Mouse (Mus musculus): ENCODE data around the gene Faf2. TPM values are rescaled to one million over a fixed set of nuclear protein-coding genes. Genes with fewer than 3 reads are reported as not detected.
A peak's percentile ranks its signal among the peaks of the same experiment; 100 is the strongest.

The Faf2 gene
- total and polyA plus RNA-seq, 3 experiments = 9.2 to 21.4 (median 20.4) TPM

DNA sequence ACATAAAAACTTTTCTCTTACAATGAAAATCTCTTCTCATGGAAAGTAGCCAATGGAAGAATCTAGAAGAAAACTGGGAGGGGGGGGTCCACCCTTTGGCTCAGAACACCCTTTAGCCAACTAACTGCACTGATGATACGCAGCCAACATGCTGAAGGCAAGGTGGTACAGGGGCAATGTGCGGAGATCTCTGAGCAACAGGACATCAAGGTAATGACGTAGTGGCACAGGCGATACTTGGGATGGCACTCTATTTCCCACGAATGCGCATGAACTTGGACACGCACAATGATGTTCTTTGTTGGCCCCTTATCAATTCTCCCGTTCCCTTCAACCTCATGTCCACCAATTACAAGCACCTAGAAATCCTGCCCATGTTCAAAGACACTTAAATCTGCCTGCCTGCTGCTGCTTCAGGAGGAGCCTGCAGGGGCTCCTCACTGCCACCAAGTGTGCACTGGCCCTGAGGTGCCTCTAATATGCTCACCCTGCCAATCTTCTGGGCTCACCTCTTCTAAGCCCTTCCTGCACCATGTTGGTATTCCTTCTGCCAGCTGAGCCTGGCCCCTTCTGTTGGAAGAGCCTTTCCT lies 68.7 kb downstream of the Faf2 start:
- no peak for DNase-seq
- H3K27me3 ChIP-seq (ENCODE audit: control insufficient read depth, insufficient read depth, low read length) = no peaks in the 10 kb centered on the region
- H3K36me3 ChIP-seq (ENCODE audit: control insufficient read depth, insufficient read depth, low read length) = no peaks in the 10 kb centered on the region; the same call in 1 of the 2 replicates
- H3K9ac ChIP-seq (ENCODE audit: low read depth, low read length) = no peak overlapping the region
- H3K4me3 ChIP-seq = no peak overlapping the region
- 84% methylated on average over 8 of the region's 8 CpGs for WGBS
- TF ChIP-seq POLR2A (IDR thresholded peaks at IDR 0.05; ENCODE audit: insufficient read depth, low read depth, low read length) = no peak
- no peak for TF ChIP-seq EP300 (IDR thresholded peaks at IDR 0.05; ENCODE audit: insufficient read depth, low read depth, low read length)
- 0 out of 2 replicates have a peak, but pooled peaks cover 1% of the 10 kb centered on the region for H3K79me2 ChIP-seq (replicated peaks; ENCODE audit: control insufficient read depth, insufficient read depth, low read length)
- peaks cover 25% of the 10 kb centered on the region for H3K4me1 ChIP-seq (ENCODE audit: control insufficient read depth, insufficient read depth, low read length)
- intact Hi-C loops (cut with DNase I) = loop anchor here (5.0 kb wide), 1 partner anchor 223 kb away; the partner anchor contains the start of gene Thoc3
- H3K27ac ChIP-seq = no peak overlapping the region

- Histone ChIP-seq H3K4me3 (no peak overlapping the region), H3K4me1 (ENCODE audit: control insufficient read depth, insufficient read depth, low read length) (peaks cover 12% of the 10 kb centered on the region), H3K27ac (no peak overlapping the region), H3K36me3 (ENCODE audit: control insufficient read depth, insufficient read depth, low read length) (no peaks in the 10 kb centered on the region), H3K9ac (ENCODE audit: low read depth, low read length) (no peak overlapping the region), H3K79me2 (replicated peaks; ENCODE audit: control insufficient read depth, insufficient read depth, low read length) (no peaks in the 10 kb centered on the region), H3K27me3 (ENCODE audit: control insufficient read depth, insufficient read depth, low read length) (no peaks in the 10 kb centered on the region)
- no peak for TF ChIP-seq CTCF (IDR thresholded peaks at IDR 0.05)
- TF ChIP-seq EP300 (IDR thresholded peaks at IDR 0.05; ENCODE audit: insufficient read depth, low read depth, low read length) = no peak
- no peak for TF ChIP-seq POLR2A (IDR thresholded peaks at IDR 0.05; ENCODE audit: insufficient read depth, low read depth, low read length)
- intact Hi-C loops (cut with DNase I) = loop anchor here (5.0 kb wide), 1 partner anchor 224 kb away; the partner anchor contains the start of gene Thoc3
- peak in 1 of 2 experiments; percentile 28 for DNase-seq
Measured at GRCm38 (mm10) chr13:54691737-54692136, 70.2 kb downstream of the Faf2 start.

DNA sequence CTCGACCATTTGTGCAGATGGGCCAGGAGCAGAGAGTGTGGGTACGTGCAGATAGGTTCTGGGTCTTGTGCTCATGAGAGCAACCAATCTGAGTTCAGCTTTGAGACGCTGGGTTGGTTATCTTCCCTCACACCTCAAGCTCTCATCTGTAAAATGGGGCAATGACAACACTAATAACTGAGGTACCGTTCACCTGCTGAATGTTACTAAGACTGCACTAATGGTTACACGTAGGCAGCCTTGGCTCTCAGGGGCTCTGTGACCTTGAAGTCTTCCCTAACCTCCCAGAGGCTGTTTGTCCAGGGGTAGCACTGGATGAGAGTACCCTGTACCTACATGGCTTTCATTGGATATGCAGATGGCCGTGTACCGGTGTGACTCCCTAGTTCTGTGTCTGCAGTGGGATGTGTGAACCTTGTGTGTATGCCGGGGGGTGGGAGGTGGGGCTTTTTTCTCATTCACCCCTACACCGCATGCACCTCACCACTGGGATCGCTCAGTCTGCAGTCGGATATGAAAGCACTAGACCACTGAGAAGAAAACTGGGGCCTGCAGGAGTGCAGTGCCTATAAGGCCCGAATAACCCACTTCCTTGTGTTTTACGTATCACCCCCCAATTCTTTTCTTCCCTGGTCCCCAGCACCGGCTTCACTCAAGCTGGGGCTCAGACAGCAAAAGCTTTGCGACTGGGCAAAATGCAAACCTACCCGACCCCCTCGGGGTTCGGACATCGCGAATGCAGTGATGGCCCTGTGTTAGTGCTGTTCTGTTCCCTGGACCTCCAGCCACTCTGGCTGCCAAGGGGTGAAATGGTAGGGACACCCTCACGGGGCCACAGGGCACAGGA lies 71.3 kb downstream of the Faf2 start:
- WGBS = 4% methylated on average over 21 of the region's 21 CpGs
- H3K36me3 ChIP-seq (ENCODE audit: control insufficient read depth, insufficient read depth, low read length) = no peaks in the 10 kb centered on the region
- DNase-seq = no peak
- peak overlapping the region; percentile 97 for H3K9ac ChIP-seq (ENCODE audit: low read depth, low read length)
- peak overlapping the region; percentile 99 for H3K4me3 ChIP-seq
- peaks cover 12% of the 10 kb centered on the region for H3K4me1 ChIP-seq (ENCODE audit: control insufficient read depth, insufficient read depth, low read length)
- intact Hi-C loops (cut with DNase I) = loop anchor here (5.0 kb wide), 1 partner anchor 226 kb away; the partner anchor contains the start of gene Thoc3
- H3K27ac ChIP-seq = peak overlapping the region; percentile 90
- no peaks in the 10 kb centered on the region for H3K79me2 ChIP-seq (replicated peaks; ENCODE audit: control insufficient read depth, insufficient read depth, low read length)
- no peak for TF ChIP-seq POLR2A (IDR thresholded peaks at IDR 0.05; ENCODE audit: insufficient read depth, low read depth, low read length)
- no peaks in the 10 kb centered on the region for H3K27me3 ChIP-seq (ENCODE audit: control insufficient read depth, insufficient read depth, low read length)

DNA sequence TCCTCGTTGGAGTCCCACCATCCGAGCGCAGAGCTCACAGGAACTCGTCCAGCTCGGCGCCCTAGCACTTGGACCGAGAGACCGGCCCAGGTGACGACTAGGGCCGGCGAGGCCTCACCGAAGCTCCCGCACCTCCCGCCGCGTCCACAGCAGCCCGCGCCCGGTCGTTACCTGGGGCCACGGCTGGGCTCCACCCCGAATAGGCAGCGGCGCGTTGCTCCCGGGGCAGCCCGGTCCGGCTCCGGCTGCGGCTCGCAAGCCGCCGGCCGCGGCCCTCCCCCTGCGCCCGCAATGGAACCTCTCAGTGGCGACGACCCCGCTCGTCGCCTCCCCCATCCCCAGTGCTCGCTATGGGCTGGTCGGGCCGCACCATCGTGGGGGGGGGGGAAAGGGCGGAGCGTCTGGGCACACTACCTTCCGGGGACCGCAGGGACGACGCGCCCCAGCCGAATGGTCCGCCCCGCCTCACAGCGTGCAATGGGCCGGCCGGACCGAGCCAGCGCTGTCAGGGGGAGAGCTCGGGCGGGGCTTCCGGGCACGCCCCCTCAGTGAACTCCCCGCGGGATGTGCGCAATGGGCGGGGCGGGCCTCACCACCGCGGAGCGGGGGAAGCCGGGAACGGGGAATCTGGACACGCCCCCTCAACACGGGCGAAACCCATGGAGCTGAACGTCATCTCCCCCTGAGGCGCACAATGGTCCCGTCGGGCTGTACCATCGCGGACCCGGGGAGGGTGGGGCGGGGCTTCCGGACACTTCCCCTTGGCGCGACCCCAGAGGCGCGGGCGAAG lies 72.2 kb downstream of the Faf2 start, which contains the start of gene Rnf44:
Rnf44 (minus strand) TSS at position 350 of the 790 bp plus-strand sequence.
- Histone ChIP-seq H3K9ac (ENCODE audit: low read depth, low read length) (peak within 1 kb of the TSS; percentile 97), H3K27me3 (ENCODE audit: control insufficient read depth, insufficient read depth, low read length) (no peaks in the 10 kb centered on the region), H3K4me1 (ENCODE audit: control insufficient read depth, insufficient read depth, low read length) (peaks cover 12% of the 10 kb centered on the region), H3K79me2 (replicated peaks; ENCODE audit: control insufficient read depth, insufficient read depth, low read length) (no peaks in the 10 kb centered on the region), H3K27ac (peak within 1 kb of the TSS; percentile 93), H3K36me3 (ENCODE audit: control insufficient read depth, insufficient read depth, low read length) (no peaks in the 10 kb centered on the region), H3K4me3 (peak within 1 kb of the TSS; percentile 99)
- under 1% methylated on average over 92 of the region's 92 CpGs for WGBS
- peak; percentile 68; the same call in 1 of the 2 replicates for TF ChIP-seq EP300 (IDR thresholded peaks at IDR 0.05; ENCODE audit: insufficient read depth, low read depth, low read length)
- 0 out of 2 replicates have a peak, but pooled peaks have one; percentile 5 for TF ChIP-seq CTCF (IDR thresholded peaks at IDR 0.05)
- no peak; the same call in 1 of the 2 replicates for TF ChIP-seq POLR2A (IDR thresholded peaks at IDR 0.05; ENCODE audit: insufficient read depth, low read depth, low read length)
- DNase-seq = peak; percentile 99 to 100
- intact Hi-C loops (cut with DNase I) = loop anchor here (5.0 kb wide), 1 partner anchor 226 kb away; the partner anchor contains the start of gene Thoc3

- WGBS = 13% methylated on average over 26 of the region's 26 CpGs
- DNase-seq = peak in 1 of 2 experiments; percentile 94
- TF ChIP-seq POLR2A (IDR thresholded peaks at IDR 0.05; ENCODE audit: insufficient read depth, low read depth, low read length) = peak; percentile 54; the same call in 1 of the 2 replicates
- TF ChIP-seq EP300 (IDR thresholded peaks at IDR 0.05; ENCODE audit: insufficient read depth, low read depth, low read length) = no peak
Measured at GRCm38 (mm10) chr13:54694348-54695060, 72.9 kb downstream of the Faf2 start.

More at GRCm38 (mm10) chr13:54694348-54695060, 72.9 kb downstream of the Faf2 start:
- no peaks in the 10 kb centered on the region for H3K27me3 ChIP-seq (ENCODE audit: control insufficient read depth, insufficient read depth, low read length)
- peak overlapping the region; percentile 68 for H3K9ac ChIP-seq (ENCODE audit: low read depth, low read length)
- peaks cover 12% of the 10 kb centered on the region for H3K4me1 ChIP-seq (ENCODE audit: control insufficient read depth, insufficient read depth, low read length)
- no peaks in the 10 kb centered on the region for H3K36me3 ChIP-seq (ENCODE audit: control insufficient read depth, insufficient read depth, low read length)
- H3K27ac ChIP-seq = peak overlapping the region; percentile 93
- peak overlapping the region; percentile 70 for H3K4me3 ChIP-seq
- H3K79me2 ChIP-seq (replicated peaks; ENCODE audit: control insufficient read depth, insufficient read depth, low read length) = no peaks in the 10 kb centered on the region
- intact Hi-C loops (cut with DNase I) = loop anchor here (5.0 kb wide), 1 partner anchor 227 kb away; the partner anchor contains the start of gene Thoc3
